ENCODE assay signal across 8 mouse cellular contexts in genomic region chr5:36835933-36836332, GRCm38 (mm10). TPM values are rescaled to one million over a fixed set of nuclear protein-coding genes. Genes with fewer than 3 reads are reported as not detected.
DNase-seq lines count a peak whose midpoint lies in the region; ATAC-seq and TF ChIP-seq lines count a peak whose summit lies in the region.

No protein-coding gene starts in this region.

- no peak overlapping the region for H3K27ac ChIP-seq in CH12.LX (ENCODE audit: insufficient read depth, low read depth)
- H3K27ac ChIP-seq in forebrain, embryonic 13.5 days = no peak overlapping the region

- peak; percentile 75 for TF ChIP-seq RAD21 in CH12.LX (IDR thresholded peaks at IDR 0.05; ENCODE audit: low read depth, low read length)

- H3K9ac ChIP-seq in CH12.LX (ENCODE audit: insufficient read depth, low read depth) = no peak overlapping the region
- H3K9ac ChIP-seq in forebrain, embryonic 13.5 days = no peak overlapping the region

- H3K36me3 ChIP-seq in CH12.LX (replicated peaks in 1 of 2; ENCODE audit: control insufficient read depth in 1 of 2, insufficient read depth in 1 of 2, low read length in 1 of 2) = no peaks in the 10 kb centered on the region
- H3K36me3 ChIP-seq in forebrain, embryonic 13.5 days (ENCODE audit: poor library complexity, severe bottlenecking) = no peaks in the 10 kb centered on the region

- H3K4me3 ChIP-seq in CH12.LX (replicated peaks in 1 of 3; ENCODE audit: low read depth in 2 of 3, low read length in 2 of 3, poor library complexity in 1 of 3) = no peak overlapping the region
- no peak overlapping the region for H3K4me3 ChIP-seq in forebrain, embryonic 13.5 days

- peaks cover 0 to 5% of the 10 kb centered on the region in 2 experiments; a peak in 2 of 4 replicates for H3K4me1 ChIP-seq in CH12.LX (ENCODE audit: control insufficient read depth in 1 of 2, insufficient read depth in 2 of 2)
- H3K4me1 ChIP-seq in forebrain, embryonic 13.5 days = 0 out of 2 replicates have a peak, but pooled peaks cover 2% of the 10 kb centered on the region

- peaks cover 74% of the 10 kb centered on the region for H3K27me3 ChIP-seq in CH12.LX (replicated peaks)
- 0 out of 2 replicates have a peak, but pooled peaks cover 7% of the 10 kb centered on the region for H3K27me3 ChIP-seq in forebrain, embryonic 13.5 days

- no peaks in the 10 kb centered on the region for H3K79me2 ChIP-seq in CH12.LX (replicated peaks; ENCODE audit: control insufficient read depth, extremely low read depth, insufficient read depth, poor library complexity, severe bottlenecking)

- in situ Hi-C loops in CH12.LX (cut with MboI; ENCODE audit: low pct_ligation_motif_present, low pct_unique_long_range_greater_than_20kb, low sequenced_read_pairs) = no loop called here

- no peak for TF ChIP-seq EP300 in CH12.LX (IDR thresholded peaks at IDR 0.05; ENCODE audit: low read length)

- peaks cover 5% of the 10 kb centered on the region for H3K9me3 ChIP-seq in CH12.LX (replicated peaks; ENCODE audit: low read length)
- H3K9me3 ChIP-seq in forebrain, embryonic 13.5 days (replicated peaks) = no peaks in the 10 kb centered on the region

- dilution Hi-C loops in CH12.LX (cut with MboI; ENCODE audit: extremely low pct_ligation_motif_present, extremely low pct_unique_long_range_greater_than_20kb, low sequenced_read_pairs) = no loop called here

- no peak for TF ChIP-seq POLR2A in CH12.LX (IDR thresholded peaks at IDR 0.05; ENCODE audit: low read depth, low read length)

- 3% methylated on average over 6 of the region's 6 CpGs for WGBS in forebrain, embryonic 13.5 days

- no peak overlapping the region for H3K4me2 ChIP-seq in CH12.LX (ENCODE audit: insufficient read depth, low read depth, poor library complexity, severe bottlenecking)
- no peak overlapping the region for H3K4me2 ChIP-seq in forebrain, embryonic 13.5 days

- ATAC-seq in forebrain, embryonic 13.5 days = peak; percentile 65

- peak; percentile 81 to 98 for TF ChIP-seq CTCF in CH12.LX (conservative IDR thresholded peaks at IDR 0.05 in 1 of 2, IDR thresholded peaks at IDR 0.05 in 1 of 2; ENCODE audit: low read depth in 2 of 2, low read length in 2 of 2)

- peak; percentile 84 for DNase-seq in 3T3-L1 (ENCODE audit: low read depth, low spot score)
- DNase-seq in CH12.LX (ENCODE audit: extremely low read depth) = peak; percentile 61
- peak; percentile 45 for DNase-seq in c-Kit-positive CD71-positive TER-119-negative erythroid progenitor cells, embryonic 14.5 days (ENCODE audit: low read depth)
- DNase-seq in layer of hippocampus, adult 11-12 months (ENCODE audit: low spot score) = peak; percentile 81
- DNase-seq in lung, postnatal 10 days = peak; percentile 78
- DNase-seq in retina, adult 2 months (ENCODE audit: low read depth, low spot score) = peak; percentile 33
- peak; percentile 88 for DNase-seq in thymus, postnatal 4 days

TF ChIP-seq in CH12.LX, 34 proteins besides CTCF, POLR2A, EP300 and RAD21:
- TF ChIP-seq IRF4 (IDR thresholded peaks at IDR 0.05; ENCODE audit: low read depth, low read length) (peak; percentile 30; the same call in 1 of the 2 replicates), RCOR1 (conservative IDR thresholded peaks at IDR 0.05; ENCODE audit: low read depth, low read length) (no peak), USF2 (conservative IDR thresholded peaks at IDR 0.05; ENCODE audit: low read depth, low read length) (no peak), SMC3 (IDR thresholded peaks at IDR 0.05; ENCODE audit: low read depth, low read length) (peak; percentile 97), USF1 (IDR thresholded peaks at IDR 0.05; ENCODE audit: low read depth, low read length) (no peak), TBP (conservative IDR thresholded peaks at IDR 0.05; ENCODE audit: low read depth, low read length) (no peak), POLR2AphosphoS2 (IDR thresholded peaks at IDR 0.05; ENCODE audit: low read depth, low read length) (no peak), E2F4 (IDR thresholded peaks at IDR 0.05; ENCODE audit: insufficient replicate concordance, low read depth, low read length) (no peak), MAX (IDR thresholded peaks at IDR 0.05; ENCODE audit: low read length) (no peak), ZKSCAN1 (IDR thresholded peaks at IDR 0.05; ENCODE audit: borderline replicate concordance, low read depth, low read length) (no peak), HCFC1 (IDR thresholded peaks at IDR 0.05; ENCODE audit: low read depth, low read length) (peak; percentile 26; the same call in 1 of the 2 replicates), JUN (IDR thresholded peaks at IDR 0.05; ENCODE audit: insufficient read depth, low read depth, low read length) (no peak), ELF1 (IDR thresholded peaks at IDR 0.05; ENCODE audit: low read depth, low read length) (no peak), SIN3A (IDR thresholded peaks at IDR 0.05; ENCODE audit: low read length) (peak; percentile 89), BHLHE40 (IDR thresholded peaks at IDR 0.05; ENCODE audit: low read depth, low read length) (no peak), MYC (IDR thresholded peaks at IDR 0.05; ENCODE audit: low read depth, low read length) (0 out of 2 replicates have a peak, but pooled peaks have one; percentile 35), MAFK (IDR thresholded peaks at IDR 0.05; ENCODE audit: insufficient replicate concordance, low read length) (no peak), TCF12 (IDR thresholded peaks at IDR 0.05; ENCODE audit: low read depth, low read length) (0 out of 2 replicates have a peak, but pooled peaks have one; percentile 42), UBTF (IDR thresholded peaks at IDR 0.05; ENCODE audit: low read depth, low read length) (no peak), NRF1 (IDR thresholded peaks at IDR 0.05; ENCODE audit: low read depth, low read length) (no peak), CHD2 (IDR thresholded peaks at IDR 0.05; ENCODE audit: low read length) (no peak), GABPA (IDR thresholded peaks at IDR 0.05; ENCODE audit: insufficient replicate concordance, low read depth, low read length) (no peak), KAT2A (IDR thresholded peaks at IDR 0.05; ENCODE audit: insufficient replicate concordance, low read length) (no peak), ZC3H11A (IDR thresholded peaks at IDR 0.05; ENCODE audit: low read depth, low read length) (peak; percentile 69), ZMIZ1 (IDR thresholded peaks at IDR 0.05; ENCODE audit: low read depth, low read length) (no peak), NELFE (IDR thresholded peaks at IDR 0.05; ENCODE audit: low read depth, low read length) (peak; percentile 31; the same call in 1 of the 2 replicates), JUND (conservative IDR thresholded peaks at IDR 0.05; ENCODE audit: low read depth, low read length) (no peak; the same call in 1 of the 2 replicates), PAX5 (IDR thresholded peaks at IDR 0.05; ENCODE audit: low read length) (no peak), MXI1 (IDR thresholded peaks at IDR 0.05; ENCODE audit: low read depth, low read length) (peak; percentile 64), ETS1 (conservative IDR thresholded peaks at IDR 0.05; ENCODE audit: low read depth, low read length) (no peak), CHD1 (IDR thresholded peaks at IDR 0.05; ENCODE audit: low read depth, low read length) (no peak), MEF2A (IDR thresholded peaks at IDR 0.05; ENCODE audit: borderline replicate concordance, low read depth, low read length) (peak; percentile 19; the same call in 1 of the 2 replicates), MAZ (IDR thresholded peaks at IDR 0.05; ENCODE audit: low read depth, low read length) (no peak), ZNF384 (IDR thresholded peaks at IDR 0.05; ENCODE audit: low read depth, low read length) (no peak)

RNA-seq across cellular contexts. Expression of gene Man2b2, which starts 5.5 kb away (rescaled TPM):
- total RNA-seq in CH12.LX (2012; rRNA removed) (17.2 and 29.9 TPM in 2 replicates), CH12.LX (2014; rRNA removed) (9.1 and 11.9 TPM in 2 replicates)
- 34.5 and 39.4 TPM in 2 replicates for polyA plus RNA-seq in CH12.LX (2012; ENCODE audit: insufficient read length, low read depth)
- 5.8 and 6.9 TPM in 2 replicates for polyA plus RNA-seq in forebrain, embryonic 13.5 days (2015; fragmentation: Nextera tagmentation; extraction: Ambion mirVana)

RNA-seq across cellular contexts. Expression of gene Ppp2r2c, which starts 32.4 kb away (rescaled TPM):
- total RNA-seq in CH12.LX (2012; rRNA removed) = 0.13 and 0.21 TPM in 2 replicates
- not detected in 2 replicates for total RNA-seq in CH12.LX (2014; rRNA removed)
- 0.07 TPM in 1 of 2 replicates, not detected in the other for polyA plus RNA-seq in CH12.LX (2012; ENCODE audit: insufficient read length, low read depth)
- polyA plus RNA-seq in forebrain, embryonic 13.5 days (2015; fragmentation: Nextera tagmentation; extraction: Ambion mirVana) = 8.8 and 9.0 TPM in 2 replicates

RNA-seq across cellular contexts. Expression of gene Mrfap1, which starts 39.4 kb away (rescaled TPM):
- total RNA-seq in CH12.LX (2012; rRNA removed) (211 and 234 TPM in 2 replicates), CH12.LX (2014; rRNA removed) (307 and 312 TPM in 2 replicates)
- polyA plus RNA-seq in CH12.LX (2012; ENCODE audit: insufficient read length, low read depth) = 317 and 357 TPM in 2 replicates
- 332 and 345 TPM in 2 replicates for polyA plus RNA-seq in forebrain, embryonic 13.5 days (2015; fragmentation: Nextera tagmentation; extraction: Ambion mirVana)

Comparison
In these comparisons a context has a peak if more than half of its experiments do, and no peak if none do; other contexts are left out.
1. DNase-seq: peak in every context shown above with its lines; median percentile 88 in thymus, postnatal 4 days; 84 in 3T3-L1; 81 in layer of hippocampus, adult 11-12 months; 78 in lung, postnatal 10 days; 61 in CH12.LX; 45 in c-Kit-positive CD71-positive TER-119-negative erythroid progenitor cells, embryonic 14.5 days; 33 in retina, adult 2 months.